Mouse (Mus musculus): ENCODE measurements at regions not wholly inside any gene's neighbourhood (a gene's known extent, or its start where the extent isn't known, plus 50 kb on each side); places are given as distances from the start of the nearest gene placed in this dataset.
A peak's percentile ranks its signal among the peaks of the same experiment; 100 is the strongest.

- Histone ChIP-seq H3K4me2 (ENCODE audit: low read depth) (no peak overlapping the region), H3K4me3 (ENCODE audit: low read depth, low read length) (no peak overlapping the region), H3K9me3 (ENCODE audit: control insufficient read depth, low read length) (no peaks in the 10 kb centered on the region), H3K27me3 (ENCODE audit: control insufficient read depth, insufficient read depth, low read length) (no peaks in the 10 kb centered on the region), H3K9ac (ENCODE audit: low read length) (no peak overlapping the region), H3K4me1 (ENCODE audit: control insufficient read depth, insufficient read depth, low read length) (no peaks in the 10 kb centered on the region), H3K36me3 (ENCODE audit: control insufficient read depth, insufficient read depth, low read length) (no peaks in the 10 kb centered on the region), H3K27ac (ENCODE audit: low read depth, low read length) (no peak overlapping the region)
- WGBS = 94% methylated on average over 5 of the region's 5 CpGs
- ATAC-seq (ENCODE audit: insufficient read depth, low FRiP score, low TSS enrichment) (no peak), DNase-seq (ENCODE audit: low spot score) (no peak)
Observed at GRCm38 (mm10) chr14:76297864-76298263, 116.9 kb upstream of the Tsc22d1 start.

- Histone ChIP-seq H3K4me1 (ENCODE audit: control insufficient read depth, insufficient read depth, low read length) (no peaks in the 10 kb centered on the region), H3K27ac (ENCODE audit: low read depth, low read length) (no peak overlapping the region), H3K4me2 (ENCODE audit: low read depth) (no peak overlapping the region), H3K9me3 (ENCODE audit: control insufficient read depth, low read length) (no peaks in the 10 kb centered on the region), H3K36me3 (ENCODE audit: control insufficient read depth, insufficient read depth, low read length) (no peaks in the 10 kb centered on the region), H3K9ac (ENCODE audit: low read length) (no peak overlapping the region), H3K4me3 (ENCODE audit: low read depth, low read length) (no peak overlapping the region), H3K27me3 (ENCODE audit: control insufficient read depth, insufficient read depth, low read length) (no peaks in the 10 kb centered on the region)
- WGBS = 83% methylated on average over 11 of the region's 11 CpGs
- ATAC-seq (ENCODE audit: insufficient read depth, low FRiP score, low TSS enrichment) = no peak
- no peak for DNase-seq (ENCODE audit: low spot score)
Observed at GRCm38 (mm10) chr14:76302322-76302991, 112.3 kb upstream of the Tsc22d1 start.

- Histone ChIP-seq H3K9ac (ENCODE audit: low read length) (no peak overlapping the region), H3K4me3 (ENCODE audit: low read depth, low read length) (no peak overlapping the region), H3K27me3 (ENCODE audit: control insufficient read depth, insufficient read depth, low read length) (no peaks in the 10 kb centered on the region), H3K9me3 (ENCODE audit: control insufficient read depth, low read length) (no peaks in the 10 kb centered on the region), H3K4me1 (ENCODE audit: control insufficient read depth, insufficient read depth, low read length) (peaks cover 4% of the 10 kb centered on the region; the same call in 1 of the 2 replicates), H3K4me2 (ENCODE audit: low read depth) (no peak overlapping the region), H3K27ac (ENCODE audit: low read depth, low read length) (no peak overlapping the region), H3K36me3 (ENCODE audit: control insufficient read depth, insufficient read depth, low read length) (no peaks in the 10 kb centered on the region)
- 73% methylated on average over 2 of the region's 2 CpGs for WGBS
- DNase-seq (ENCODE audit: low spot score) (no peak), ATAC-seq (ENCODE audit: insufficient read depth, low FRiP score, low TSS enrichment) (no peak)
Observed at GRCm38 (mm10) chr14:76307603-76308002, 107.2 kb upstream of the Tsc22d1 start.

- 33% methylated on average over 12 of the region's 12 CpGs for WGBS
- DNase-seq (ENCODE audit: low spot score) (peak; percentile 46), ATAC-seq (ENCODE audit: insufficient read depth, low FRiP score, low TSS enrichment) (no peak)
- Histone ChIP-seq H3K27ac (ENCODE audit: low read depth, low read length) (no peak overlapping the region), H3K9ac (ENCODE audit: low read length) (no peak overlapping the region), H3K27me3 (ENCODE audit: control insufficient read depth, insufficient read depth, low read length) (no peaks in the 10 kb centered on the region), H3K36me3 (ENCODE audit: control insufficient read depth, insufficient read depth, low read length) (no peaks in the 10 kb centered on the region), H3K9me3 (ENCODE audit: control insufficient read depth, low read length) (no peaks in the 10 kb centered on the region), H3K4me2 (ENCODE audit: low read depth) (peak overlapping the region; percentile 12; the same call in 1 of the 2 replicates), H3K4me1 (ENCODE audit: control insufficient read depth, insufficient read depth, low read length) (peaks cover 4% of the 10 kb centered on the region; the same call in 1 of the 2 replicates), H3K4me3 (ENCODE audit: low read depth, low read length) (no peak overlapping the region)
Observed at GRCm38 (mm10) chr14:76308188-76308812, 106.5 kb upstream of the Tsc22d1 start.

GRCm38 (mm10) chr14:76309606-76310005 is 105.2 kb upstream of the Tsc22d1 start:
- H3K9ac ChIP-seq (ENCODE audit: low read length) = no peak overlapping the region
- no peak overlapping the region for H3K4me2 ChIP-seq (ENCODE audit: low read depth)
- H3K36me3 ChIP-seq (ENCODE audit: control insufficient read depth, insufficient read depth, low read length) = no peaks in the 10 kb centered on the region
- H3K27me3 ChIP-seq (ENCODE audit: control insufficient read depth, insufficient read depth, low read length) = no peaks in the 10 kb centered on the region
- DNase-seq (ENCODE audit: low spot score) (no peak), ATAC-seq (ENCODE audit: insufficient read depth, low FRiP score, low TSS enrichment) (no peak)
- H3K4me1 ChIP-seq (ENCODE audit: control insufficient read depth, insufficient read depth, low read length) = peaks cover 4% of the 10 kb centered on the region; the same call in 1 of the 2 replicates
- H3K4me3 ChIP-seq (ENCODE audit: low read depth, low read length) = no peak overlapping the region
- WGBS = 80% methylated on average over 4 of the region's 4 CpGs
- no peaks in the 10 kb centered on the region for H3K9me3 ChIP-seq (ENCODE audit: control insufficient read depth, low read length)
- no peak overlapping the region for H3K27ac ChIP-seq (ENCODE audit: low read depth, low read length)

- no peak for DNase-seq (ENCODE audit: low spot score)
- ATAC-seq (ENCODE audit: insufficient read depth, low FRiP score, low TSS enrichment) = no peak
- 83% methylated on average over 6 of the region's 6 CpGs for WGBS
Observed at GRCm38 (mm10) chr14:76310278-76310677, 104.5 kb upstream of the Tsc22d1 start.

GRCm38 (mm10) chr14:76313424-76314190 is 101.2 kb upstream of the Tsc22d1 start:
- H3K9me3 ChIP-seq (ENCODE audit: control insufficient read depth, low read length) = no peaks in the 10 kb centered on the region
- H3K36me3 ChIP-seq (ENCODE audit: control insufficient read depth, insufficient read depth, low read length) = no peaks in the 10 kb centered on the region
- no peaks in the 10 kb centered on the region for H3K4me1 ChIP-seq (ENCODE audit: control insufficient read depth, insufficient read depth, low read length)
- H3K4me2 ChIP-seq (ENCODE audit: low read depth) = no peak overlapping the region
- ATAC-seq (ENCODE audit: insufficient read depth, low FRiP score, low TSS enrichment) = no peak; the same call in 1 of the 2 replicates
- H3K27me3 ChIP-seq (ENCODE audit: control insufficient read depth, insufficient read depth, low read length) = no peaks in the 10 kb centered on the region
- no peak overlapping the region for H3K4me3 ChIP-seq (ENCODE audit: low read depth, low read length)
- H3K27ac ChIP-seq (ENCODE audit: low read depth, low read length) = no peak overlapping the region
- DNase-seq (ENCODE audit: low spot score) = no peak
- H3K9ac ChIP-seq (ENCODE audit: low read length) = no peak overlapping the region
- 81% methylated on average over 14 of the region's 14 CpGs for WGBS

More at GRCm38 (mm10) chr14:76310278-76310677, 104.5 kb upstream of the Tsc22d1 start:
- Histone ChIP-seq H3K36me3 (ENCODE audit: control insufficient read depth, insufficient read depth, low read length) (no peaks in the 10 kb centered on the region), H3K9ac (ENCODE audit: low read length) (no peak overlapping the region), H3K4me1 (ENCODE audit: control insufficient read depth, insufficient read depth, low read length) (peaks cover 4% of the 10 kb centered on the region; the same call in 1 of the 2 replicates), H3K27me3 (ENCODE audit: control insufficient read depth, insufficient read depth, low read length) (no peaks in the 10 kb centered on the region), H3K9me3 (ENCODE audit: control insufficient read depth, low read length) (no peaks in the 10 kb centered on the region), H3K4me3 (ENCODE audit: low read depth, low read length) (no peak overlapping the region), H3K27ac (ENCODE audit: low read depth, low read length) (no peak overlapping the region), H3K4me2 (ENCODE audit: low read depth) (no peak overlapping the region)

GRCm38 (mm10) chr14:76318438-76318837 is 96.3 kb upstream of the Tsc22d1 start:
- WGBS = 82% methylated on average over 5 of the region's 5 CpGs
- Histone ChIP-seq H3K27me3 (ENCODE audit: control insufficient read depth, insufficient read depth, low read length) (no peaks in the 10 kb centered on the region), H3K4me3 (ENCODE audit: low read depth, low read length) (no peak overlapping the region), H3K36me3 (ENCODE audit: control insufficient read depth, insufficient read depth, low read length) (no peaks in the 10 kb centered on the region), H3K27ac (ENCODE audit: low read depth, low read length) (no peak overlapping the region), H3K4me1 (ENCODE audit: control insufficient read depth, insufficient read depth, low read length) (no peaks in the 10 kb centered on the region), H3K9ac (ENCODE audit: low read length) (no peak overlapping the region), H3K4me2 (ENCODE audit: low read depth) (no peak overlapping the region), H3K9me3 (ENCODE audit: control insufficient read depth, low read length) (no peaks in the 10 kb centered on the region)
- DNase-seq (ENCODE audit: low spot score) (no peak), ATAC-seq (ENCODE audit: insufficient read depth, low FRiP score, low TSS enrichment) (no peak)
